Mouse (Mus musculus) neural tube, embryonic 15.5 days (tissue): ENCODE measurements at regions not wholly inside any gene's neighbourhood (a gene's known extent, or its start where the extent isn't known, plus 50 kb on each side); places are given as distances from the start of the nearest gene placed in this dataset.
"Not testable (repeated sequence)": the region's sequence is repeated elsewhere in the genome, so short reads cannot be mapped to it uniquely, and the experiment has no call there.

Experiments used
- ATAC-seq: fragments of 200-750 bp; cut with Nextera tagmentation; 2 replicates; pipeline ENCODE4 v1.8.0; 2017; ENCODE audit warnings: mild to moderate bottlenecking, moderate TSS enrichment, moderate library complexity; ENCODE audit not compliant: low FRiP score
- H3K27ac ChIP-seq: fragments of 300-500 bp; sonication (generic); replicated peaks from 2 replicates; pipeline ENCODE4 v1.5.1; 2015; ENCODE audit warnings: mild to moderate bottlenecking, inconsistent platforms
- H3K27me3 ChIP-seq: fragments of 300-500 bp; sonication (generic); replicated peaks from 2 replicates; pipeline ENCODE4 v1.6.1; 2015; ENCODE audit warnings: inconsistent platforms
- H3K36me3 ChIP-seq: fragments of 300-500 bp; sonication (generic); 2 replicates; pipeline ENCODE4 v1.6.1; 2015; ENCODE audit warnings: inconsistent platforms
- H3K4me1 ChIP-seq: fragments of 300-500 bp; sonication (generic); 2 replicates; pipeline ENCODE4 v1.6.1; 2015; ENCODE audit warnings: inconsistent platforms
- H3K4me2 ChIP-seq: fragments of 300-500 bp; sonication (generic); 2 replicates; pipeline ENCODE4 v1.6.1; 2015; ENCODE audit warnings: inconsistent platforms, mild to moderate bottlenecking, moderate library complexity
- H3K4me3 ChIP-seq: fragments of 300-500 bp; sonication (generic); replicated peaks from 2 replicates; pipeline ENCODE4 v1.5.1; 2015; ENCODE audit warnings: mild to moderate bottlenecking, inconsistent platforms
- H3K9ac ChIP-seq: fragments of 300-500 bp; sonication (generic); replicated peaks from 2 replicates; pipeline ENCODE4 v1.6.1; 2015; ENCODE audit warnings: mild to moderate bottlenecking, inconsistent platforms
- H3K9me3 ChIP-seq: fragments of 300-500 bp; sonication (generic); replicated peaks from 2 replicates; pipeline ENCODE4 v1.6.1; 2016; ENCODE audit warnings: inconsistent platforms
- WGBS: fragments of 180-500 bp; shearing (Covaris S2); methylation state at CpG from one replicate; pipeline ENCODE4 v1.1.7; 2015; ENCODE audit warnings: mixed read lengths; 5-methylcytosine and 5-hydroxymethylcytosine counted together

DNA sequence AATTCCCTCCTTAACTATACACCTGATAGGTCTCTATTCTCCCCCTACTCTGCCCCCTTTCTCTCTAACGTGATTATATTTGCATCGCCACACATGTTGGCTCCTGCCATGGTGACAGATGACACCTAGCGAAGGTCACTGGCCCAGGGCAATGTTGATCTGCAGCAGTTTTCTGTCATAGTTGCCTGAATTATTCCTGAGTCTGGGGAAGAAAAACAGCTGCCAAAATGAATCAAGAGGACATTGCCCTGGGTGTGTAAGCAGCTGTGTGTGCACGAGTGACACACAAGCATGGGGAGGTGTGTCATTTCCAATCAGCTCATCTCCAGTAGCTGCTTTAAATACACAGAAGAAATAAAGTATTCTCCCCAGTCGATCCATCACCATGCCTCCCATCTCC lies 592.5 kb downstream of the Pdcd6ip start:
- no peaks in the 10 kb centered on the region for H3K27me3 ChIP-seq
- H3K27ac ChIP-seq, result no peak overlapping the region
- no peak for ATAC-seq
- no peak overlapping the region for H3K4me2 ChIP-seq
- H3K4me1 ChIP-seq, result no peaks in the 10 kb centered on the region
- no peaks in the 10 kb centered on the region for H3K9me3 ChIP-seq
- 74% methylated on average over 5 of the region's 5 CpGs for WGBS
- no peak overlapping the region for H3K4me3 ChIP-seq
- H3K9ac ChIP-seq, result no peak overlapping the region
- no peaks in the 10 kb centered on the region for H3K36me3 ChIP-seq

DNA sequence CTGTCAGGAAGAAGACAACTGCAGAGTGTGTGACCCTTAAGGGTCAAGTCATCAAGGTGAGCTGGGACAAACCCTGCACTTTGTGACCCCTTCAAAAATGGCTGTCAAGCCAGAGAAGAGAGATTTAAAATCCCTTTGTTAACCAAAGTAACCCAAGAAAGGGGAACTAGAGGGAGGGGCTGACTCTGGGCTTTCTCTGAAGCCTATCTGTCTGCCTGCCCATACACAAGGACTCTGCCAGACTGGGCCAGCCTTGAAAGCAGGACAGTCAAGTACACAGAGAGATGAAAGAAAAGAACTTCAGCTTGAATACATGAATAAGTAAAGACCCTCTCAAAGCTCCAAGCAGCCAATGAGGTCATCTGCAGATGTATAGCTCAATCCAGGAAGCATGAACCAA lies 595.3 kb downstream of the Pdcd6ip start:
- no peaks in the 10 kb centered on the region for H3K36me3 ChIP-seq
- H3K27ac ChIP-seq, result no peak overlapping the region
- no peak overlapping the region for H3K9ac ChIP-seq
- ATAC-seq, result no peak
- no peaks in the 10 kb centered on the region for H3K9me3 ChIP-seq
- H3K4me1 ChIP-seq, result no peaks in the 10 kb centered on the region
- H3K4me2 ChIP-seq, result no peak overlapping the region
- H3K4me3 ChIP-seq, result no peak overlapping the region
- no peaks in the 10 kb centered on the region for H3K27me3 ChIP-seq

DNA sequence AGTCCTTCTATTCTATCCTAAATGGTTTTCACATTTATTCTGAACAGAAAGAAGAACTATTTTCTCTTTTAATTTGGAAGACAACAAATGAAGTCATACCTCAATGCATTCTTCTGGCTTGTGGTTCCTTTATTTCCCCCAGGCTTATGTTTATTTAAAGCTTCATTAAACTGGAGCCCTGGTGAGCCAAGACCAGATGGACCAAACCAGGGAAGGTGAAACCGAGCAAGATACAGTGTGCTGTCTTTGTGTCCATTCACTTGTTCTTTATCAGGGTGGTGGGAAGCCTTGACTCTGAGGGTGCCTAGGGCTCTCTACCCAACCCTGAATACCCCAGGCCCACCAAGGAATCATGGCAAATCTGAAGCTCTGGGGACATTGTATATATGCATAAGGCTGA lies 606.3 kb downstream of the Pdcd6ip start:
- H3K9me3 ChIP-seq, result no peaks in the 10 kb centered on the region
- no peak overlapping the region for H3K9ac ChIP-seq
- H3K36me3 ChIP-seq, result no peaks in the 10 kb centered on the region
- no peaks in the 10 kb centered on the region for H3K4me1 ChIP-seq
- H3K4me2 ChIP-seq, result no peak overlapping the region
- 56% methylated on average over 1 of the region's 1 CpGs for WGBS
- no peak for ATAC-seq
- no peak overlapping the region for H3K4me3 ChIP-seq
- no peak overlapping the region for H3K27ac ChIP-seq
- no peaks in the 10 kb centered on the region for H3K27me3 ChIP-seq

DNA sequence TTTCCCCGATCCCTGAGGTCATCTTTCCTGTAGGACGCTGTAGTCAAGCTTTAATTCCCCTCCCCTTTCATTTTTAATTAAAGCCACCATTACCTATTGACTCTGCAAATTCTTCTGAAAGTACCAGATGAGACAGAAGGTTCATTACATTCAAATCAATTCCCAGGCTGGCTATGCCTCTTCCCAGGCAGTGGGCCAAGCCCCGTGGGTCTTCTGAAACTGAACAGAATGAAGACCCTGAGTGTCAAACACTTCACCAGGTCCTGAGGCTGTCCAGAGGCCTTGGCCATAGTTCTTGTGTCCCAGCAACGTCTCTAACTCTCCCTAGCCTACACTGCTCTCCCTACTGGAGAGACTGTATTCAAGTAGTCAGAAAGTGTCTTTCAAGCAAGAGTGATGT lies 607.4 kb downstream of the Pdcd6ip start:
- Histone ChIP-seq H3K4me3 (no peak overlapping the region), H3K36me3 (no peaks in the 10 kb centered on the region), H3K4me2 (no peak overlapping the region), H3K9ac (no peak overlapping the region), H3K4me1 (no peaks in the 10 kb centered on the region), H3K27ac (no peak overlapping the region), H3K9me3 (no peaks in the 10 kb centered on the region), H3K27me3 (no peaks in the 10 kb centered on the region)
- 60% methylated on average over 4 of the region's 4 CpGs for WGBS
- ATAC-seq, result no peak

DNA sequence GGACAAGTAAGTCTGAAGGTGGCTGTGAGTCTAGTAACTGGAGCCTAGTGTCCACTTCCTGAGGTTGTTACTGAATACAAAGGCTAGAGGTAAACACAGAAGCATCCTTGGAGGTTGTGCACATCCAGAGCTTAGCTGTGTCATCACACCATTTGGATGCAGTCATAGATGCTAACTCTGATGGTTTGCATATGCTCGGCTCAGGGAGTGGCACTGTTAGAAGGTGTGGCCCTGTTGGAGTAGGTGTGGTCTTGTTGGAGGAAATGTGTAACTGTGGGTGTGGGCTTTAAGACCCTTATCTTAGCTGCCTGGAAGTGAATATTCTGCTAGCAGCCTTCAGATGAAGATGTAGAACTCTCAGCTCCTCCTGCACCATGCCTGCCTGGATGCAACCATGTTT lies 612.6 kb downstream of the Pdcd6ip start:
- not testable (repeated sequence) for H3K9ac ChIP-seq, H3K27me3 ChIP-seq, ATAC-seq, H3K4me2 ChIP-seq, H3K4me1 ChIP-seq, H3K27ac ChIP-seq, H3K9me3 ChIP-seq, H3K4me3 ChIP-seq, H3K36me3 ChIP-seq
- 87% methylated on average over 1 of the region's 1 CpGs for WGBS

DNA sequence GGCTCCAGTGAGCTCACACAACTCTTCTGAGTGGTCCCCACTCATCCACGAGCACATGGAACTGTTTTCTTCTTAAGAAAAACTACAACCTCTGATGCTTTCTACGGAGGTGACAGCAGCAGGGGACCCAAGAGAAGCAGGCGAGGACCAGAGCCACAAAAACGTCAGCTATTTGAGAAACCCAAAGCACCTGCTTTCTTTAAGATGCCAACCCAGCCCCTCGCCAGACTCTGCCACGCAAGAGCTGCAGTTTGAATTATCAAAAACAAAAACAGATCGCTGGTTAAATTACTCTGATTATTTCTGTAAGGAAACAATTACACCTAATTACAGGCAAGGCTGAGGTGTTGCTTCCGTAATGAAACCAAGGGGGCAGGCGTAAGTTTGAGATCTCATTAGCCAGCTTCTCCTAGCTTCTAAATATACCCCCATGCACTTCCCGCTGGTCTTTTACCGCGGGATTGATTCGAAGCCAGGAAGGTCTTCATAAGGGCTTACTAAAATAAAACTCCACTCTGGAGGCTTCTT lies 614.1 kb downstream of the Pdcd6ip start:
- no peak overlapping the region for H3K9ac ChIP-seq
- H3K4me1 ChIP-seq, result no peaks in the 10 kb centered on the region
- 68% methylated on average over 13 of the region's 13 CpGs for WGBS
- no peaks in the 10 kb centered on the region for H3K36me3 ChIP-seq
- no peaks in the 10 kb centered on the region for H3K27me3 ChIP-seq
- no peak overlapping the region for H3K4me2 ChIP-seq
- peak overlapping the region; percentile 28; the same call in 1 of the 2 replicates for H3K27ac ChIP-seq
- H3K9me3 ChIP-seq, result no peaks in the 10 kb centered on the region
- no peak for ATAC-seq
- H3K4me3 ChIP-seq, result no peak overlapping the region

DNA sequence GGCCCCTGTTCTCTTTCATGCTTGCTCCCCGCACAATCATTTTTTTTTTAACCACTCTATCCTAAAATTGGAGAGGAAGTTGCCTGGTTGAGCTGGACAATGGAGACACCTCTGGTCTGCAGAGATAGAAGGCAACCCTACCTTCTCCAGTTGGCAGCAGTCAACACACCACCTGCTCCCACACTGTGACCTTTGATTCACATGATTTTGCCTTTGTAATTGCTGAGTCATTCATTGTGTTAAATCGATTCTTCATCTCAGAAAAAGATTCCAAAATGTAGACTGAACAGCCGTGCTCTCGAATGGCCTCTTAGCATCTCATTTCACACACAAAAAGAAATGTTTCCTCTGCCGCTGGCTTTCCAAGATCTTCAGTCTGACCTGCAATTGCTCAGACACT lies 616.2 kb downstream of the Pdcd6ip start:
- no peaks in the 10 kb centered on the region for H3K36me3 ChIP-seq
- WGBS, result 77% methylated on average over 5 of the region's 5 CpGs
- H3K9ac ChIP-seq, result no peak overlapping the region
- no peaks in the 10 kb centered on the region for H3K27me3 ChIP-seq
- H3K4me3 ChIP-seq, result no peak overlapping the region
- no peak for ATAC-seq
- no peak overlapping the region for H3K4me2 ChIP-seq
- no peaks in the 10 kb centered on the region for H3K9me3 ChIP-seq
- H3K27ac ChIP-seq, result no peak overlapping the region
- H3K4me1 ChIP-seq, result no peaks in the 10 kb centered on the region

DNA sequence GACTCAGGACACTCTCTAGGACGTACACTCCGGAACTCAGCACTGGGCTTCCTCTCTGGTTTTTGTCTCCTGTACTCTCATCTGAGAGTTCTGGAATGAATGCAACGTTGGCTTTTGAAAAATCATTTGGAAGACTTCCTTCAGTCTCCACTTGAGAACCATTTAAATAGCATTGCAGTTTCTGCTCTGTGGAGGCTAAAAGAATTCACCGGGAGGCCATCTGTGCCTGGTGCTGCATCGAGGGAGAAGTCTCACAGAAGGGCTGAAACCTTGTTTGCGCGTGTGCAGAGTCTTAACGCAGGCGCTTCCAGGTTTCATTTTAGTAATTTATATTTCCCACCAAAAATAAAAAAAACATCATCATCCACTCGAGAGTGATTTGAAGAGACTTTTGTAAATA lies 620.3 kb downstream of the Pdcd6ip start:
- H3K9me3 ChIP-seq, result no peaks in the 10 kb centered on the region
- no peak overlapping the region for H3K4me3 ChIP-seq
- ATAC-seq, result no peak
- H3K9ac ChIP-seq, result no peak overlapping the region
- H3K27me3 ChIP-seq, result no peaks in the 10 kb centered on the region
- WGBS, result 75% methylated on average over 10 of the region's 10 CpGs
- no peaks in the 10 kb centered on the region for H3K36me3 ChIP-seq
- 0 out of 2 replicates have a peak, but pooled peaks cover 8% of the 10 kb centered on the region for H3K4me1 ChIP-seq
- no peak overlapping the region for H3K27ac ChIP-seq
- no peak overlapping the region for H3K4me2 ChIP-seq

DNA sequence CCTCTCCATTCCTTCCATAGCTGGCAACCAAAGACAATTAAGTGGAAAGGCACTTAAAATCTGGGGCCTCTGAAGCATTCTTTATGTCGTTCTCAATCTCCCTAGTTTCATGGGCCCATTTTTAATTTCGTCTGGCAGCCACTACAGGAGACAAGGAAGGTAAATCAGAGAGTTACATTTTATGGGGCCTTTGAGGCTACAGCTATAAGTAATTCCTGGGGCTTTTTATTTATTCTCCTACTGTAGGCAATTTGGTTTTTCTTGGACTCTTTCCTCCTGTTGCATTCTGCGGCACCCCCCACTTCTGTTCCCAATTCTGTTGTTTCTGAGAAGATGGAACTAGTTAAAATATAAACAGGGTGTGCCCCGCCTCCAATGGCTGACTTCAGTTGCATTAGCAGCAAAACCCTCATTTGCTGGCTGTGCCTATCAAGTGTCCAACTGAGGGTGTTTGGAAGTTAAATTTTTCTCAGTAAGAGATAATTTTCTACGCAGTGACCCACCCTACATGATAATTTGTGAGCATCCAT lies 622.7 kb downstream of the Pdcd6ip start:
- Histone ChIP-seq H3K9me3 (no peaks in the 10 kb centered on the region), H3K27me3 (no peaks in the 10 kb centered on the region), H3K4me1 (0 out of 2 replicates have a peak, but pooled peaks cover 8% of the 10 kb centered on the region), H3K9ac (no peak overlapping the region), H3K4me3 (no peak overlapping the region), H3K36me3 (no peaks in the 10 kb centered on the region), H3K27ac (0 out of 2 replicates have a peak overlapping the region, but pooled peaks have one; percentile 30), H3K4me2 (no peak overlapping the region)
- 50% methylated on average over 5 of the region's 5 CpGs for WGBS
- no peak for ATAC-seq

DNA sequence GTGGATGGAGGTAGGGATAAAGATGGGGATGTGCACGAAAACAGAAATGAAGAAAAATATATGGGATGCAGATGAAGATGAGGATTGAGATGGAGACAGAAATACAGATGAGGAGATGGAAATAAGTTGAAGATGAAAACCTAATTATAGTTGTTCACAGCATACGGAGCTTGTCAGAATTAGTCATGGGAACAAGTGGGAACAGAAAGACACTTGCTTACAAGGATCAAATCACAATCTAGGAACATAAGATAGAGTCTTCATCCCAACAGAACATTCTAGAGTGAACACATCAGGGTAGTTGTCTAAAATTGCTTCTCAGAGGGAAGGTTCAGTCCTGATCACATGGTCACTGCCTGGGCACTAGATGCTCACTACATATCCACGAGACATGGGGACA lies 633.2 kb downstream of the Pdcd6ip start:
- Histone ChIP-seq H3K4me2 (no peak overlapping the region), H3K4me1 (no peaks in the 10 kb centered on the region), H3K36me3 (no peaks in the 10 kb centered on the region), H3K9ac (no peak overlapping the region), H3K27me3 (no peaks in the 10 kb centered on the region), H3K9me3 (no peaks in the 10 kb centered on the region), H3K27ac (no peak overlapping the region), H3K4me3 (no peak overlapping the region)
- ATAC-seq, result no peak
- WGBS, result 89% methylated on average over 3 of the region's 3 CpGs

DNA sequence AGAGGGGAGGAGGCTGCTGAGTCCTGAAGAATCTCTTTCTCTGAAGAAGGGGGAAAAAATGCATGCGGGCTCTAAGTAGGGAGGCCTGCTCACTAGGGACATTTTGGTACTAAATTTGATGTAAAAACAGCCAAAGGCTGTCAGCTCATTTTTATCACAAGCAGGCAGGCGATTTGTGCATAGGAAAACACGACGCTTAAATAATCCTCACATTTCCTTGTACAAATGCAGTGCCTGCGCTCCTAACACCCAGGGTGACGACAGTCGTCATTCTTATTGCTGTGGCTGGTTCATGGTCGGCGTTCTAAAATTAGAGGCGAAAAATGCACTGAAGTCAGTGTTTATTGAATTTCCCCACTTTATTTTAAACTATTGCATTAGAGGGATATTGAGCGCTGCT lies 650.6 kb downstream of the Pdcd6ip start:
- H3K4me3 ChIP-seq, result no peak overlapping the region
- H3K4me1 ChIP-seq, result no peaks in the 10 kb centered on the region
- no peak for ATAC-seq
- no peak overlapping the region for H3K27ac ChIP-seq
- H3K36me3 ChIP-seq, result no peaks in the 10 kb centered on the region
- no peak overlapping the region for H3K4me2 ChIP-seq
- WGBS, result 71% methylated on average over 11 of the region's 11 CpGs
- H3K27me3 ChIP-seq, result no peaks in the 10 kb centered on the region
- no peaks in the 10 kb centered on the region for H3K9me3 ChIP-seq
- H3K9ac ChIP-seq, result no peak overlapping the region

DNA sequence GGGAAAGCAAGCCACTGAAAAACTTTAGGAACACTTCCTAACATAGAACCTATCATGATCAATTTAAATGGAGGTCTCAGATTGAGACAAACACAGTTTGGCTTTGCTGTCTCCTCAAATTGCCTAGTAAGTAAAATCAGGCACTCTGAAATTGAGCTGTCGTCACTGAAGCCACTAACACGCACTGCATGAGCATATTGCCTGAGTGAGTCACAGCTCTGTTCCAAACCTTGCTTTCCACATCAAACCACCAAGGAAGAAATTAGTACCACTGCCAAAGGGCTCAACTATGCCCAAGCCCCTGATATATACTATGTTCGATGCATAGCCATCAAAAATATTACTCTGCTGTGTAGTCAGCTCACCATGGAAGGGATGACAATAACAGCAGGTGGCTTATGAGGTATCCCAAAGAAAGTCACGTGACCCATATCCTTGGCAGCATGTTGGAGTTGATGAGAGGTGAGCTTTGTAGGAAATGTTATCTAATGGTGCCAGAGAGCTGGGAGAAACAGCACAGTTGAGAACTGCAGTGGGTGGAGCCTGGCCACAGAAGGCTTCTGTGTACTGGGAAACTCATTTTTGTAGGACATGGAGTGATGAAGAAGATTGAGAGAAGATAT lies 663.4 kb downstream of the Pdcd6ip start:
- no peaks in the 10 kb centered on the region for H3K36me3 ChIP-seq
- no peaks in the 10 kb centered on the region for H3K4me1 ChIP-seq
- no peaks in the 10 kb centered on the region for H3K27me3 ChIP-seq
- no peak overlapping the region for H3K4me3 ChIP-seq
- H3K9me3 ChIP-seq, result no peaks in the 10 kb centered on the region
- WGBS, result 73% methylated on average over 4 of the region's 4 CpGs
- ATAC-seq, result no peak
- no peak overlapping the region for H3K27ac ChIP-seq
- no peak overlapping the region for H3K4me2 ChIP-seq
- no peak overlapping the region for H3K9ac ChIP-seq
